Mouse (Mus musculus): ENCODE results near the gene Arhgap18. TPM values are rescaled to one million over a fixed set of nuclear protein-coding genes. Genes with fewer than 3 reads are reported as not detected.

Arhgap18 gene
- polyA plus RNA-seq, 1 experiment from 2014 or later = 42.1 TPM

DNA sequence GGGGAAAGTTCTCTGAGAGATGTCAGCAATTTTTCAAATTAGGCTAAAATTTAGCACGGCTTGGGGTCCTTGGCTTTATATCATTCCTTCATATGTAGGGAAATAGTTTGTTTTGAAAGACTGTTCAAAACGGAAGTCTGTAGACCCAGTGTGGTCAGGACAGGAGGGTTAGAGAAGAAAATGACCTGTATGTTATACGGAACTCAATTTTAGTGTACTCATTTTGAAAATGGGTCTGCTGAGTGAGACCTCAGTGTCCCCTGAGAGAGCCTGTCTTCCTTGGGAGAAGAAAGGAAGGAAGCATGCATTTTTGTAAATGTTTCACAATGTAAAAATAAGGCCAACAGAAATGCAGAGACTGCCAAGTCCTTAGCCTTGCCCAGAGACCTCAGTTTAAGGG is 38.6 kb downstream of the Arhgap18 start:
- no peak overlapping the region for H3K27ac ChIP-seq
- H3K4me1 ChIP-seq (replicated peaks; ENCODE audit: insufficient read depth, low read length) = peaks cover 15% of the 10 kb centered on the region
- no peaks in the 10 kb centered on the region for H3K9me3 ChIP-seq (replicated peaks; ENCODE audit: low read length)
- TF ChIP-seq CTCF (IDR thresholded peaks at IDR 0.05; ENCODE audit: low read depth) = no peak
- WGBS = 65% methylated on average over 3 of the region's 3 CpGs
- ATAC-seq (replicated peaks; ENCODE audit: low FRiP score, low read depth) (no peak), DNase-seq (ENCODE audit: low spot score) (no peak)
- H3K4me3 ChIP-seq (replicated peaks; ENCODE audit: low read depth, low read length) = no peak overlapping the region
- H3K36me3 ChIP-seq (ENCODE audit: insufficient read depth, low read length) = no peaks in the 10 kb centered on the region
- H3K27me3 ChIP-seq (ENCODE audit: insufficient read depth, low read length) = no peaks in the 10 kb centered on the region
- H3K4me2 ChIP-seq (ENCODE audit: low read length) = no peak overlapping the region
- H3K9ac ChIP-seq (ENCODE audit: low read depth, low read length) = no peak overlapping the region

DNA sequence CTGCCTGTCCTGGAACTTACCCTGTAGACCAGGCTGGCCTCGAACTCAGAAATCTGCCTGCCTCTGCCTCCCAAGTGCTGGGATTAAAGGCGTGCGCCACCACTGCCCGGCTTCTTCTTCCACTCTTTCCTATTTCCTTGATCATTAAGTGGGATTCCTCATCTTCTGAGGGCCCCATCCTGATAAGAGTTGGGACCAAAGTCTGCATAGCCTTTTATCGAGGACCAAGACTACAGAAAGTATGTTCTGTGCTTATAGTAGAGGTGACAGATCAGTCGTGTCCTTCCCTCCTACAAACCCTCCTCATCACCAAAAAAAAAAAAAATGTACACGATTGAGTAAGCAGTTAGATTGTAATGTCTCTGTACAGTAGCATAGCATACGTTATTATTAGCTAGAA is 39.8 kb downstream of the Arhgap18 start:
- no peak overlapping the region for H3K4me2 ChIP-seq (ENCODE audit: low read length)
- no peak overlapping the region for H3K27ac ChIP-seq
- ATAC-seq (replicated peaks; ENCODE audit: low FRiP score, low read depth) = no peak
- H3K27me3 ChIP-seq (ENCODE audit: insufficient read depth, low read length) = no peaks in the 10 kb centered on the region
- no peak overlapping the region for H3K4me3 ChIP-seq (replicated peaks; ENCODE audit: low read depth, low read length)
- no peak for DNase-seq (ENCODE audit: low spot score)
- no peak for TF ChIP-seq CTCF (IDR thresholded peaks at IDR 0.05; ENCODE audit: low read depth)
- peaks cover 15% of the 10 kb centered on the region for H3K4me1 ChIP-seq (replicated peaks; ENCODE audit: insufficient read depth, low read length)
- H3K9me3 ChIP-seq (replicated peaks; ENCODE audit: low read length) = no peaks in the 10 kb centered on the region
- H3K36me3 ChIP-seq (ENCODE audit: insufficient read depth, low read length) = no peaks in the 10 kb centered on the region
- 89% methylated on average over 8 of the region's 8 CpGs for WGBS
- H3K9ac ChIP-seq (ENCODE audit: low read depth, low read length) = no peak overlapping the region

DNA sequence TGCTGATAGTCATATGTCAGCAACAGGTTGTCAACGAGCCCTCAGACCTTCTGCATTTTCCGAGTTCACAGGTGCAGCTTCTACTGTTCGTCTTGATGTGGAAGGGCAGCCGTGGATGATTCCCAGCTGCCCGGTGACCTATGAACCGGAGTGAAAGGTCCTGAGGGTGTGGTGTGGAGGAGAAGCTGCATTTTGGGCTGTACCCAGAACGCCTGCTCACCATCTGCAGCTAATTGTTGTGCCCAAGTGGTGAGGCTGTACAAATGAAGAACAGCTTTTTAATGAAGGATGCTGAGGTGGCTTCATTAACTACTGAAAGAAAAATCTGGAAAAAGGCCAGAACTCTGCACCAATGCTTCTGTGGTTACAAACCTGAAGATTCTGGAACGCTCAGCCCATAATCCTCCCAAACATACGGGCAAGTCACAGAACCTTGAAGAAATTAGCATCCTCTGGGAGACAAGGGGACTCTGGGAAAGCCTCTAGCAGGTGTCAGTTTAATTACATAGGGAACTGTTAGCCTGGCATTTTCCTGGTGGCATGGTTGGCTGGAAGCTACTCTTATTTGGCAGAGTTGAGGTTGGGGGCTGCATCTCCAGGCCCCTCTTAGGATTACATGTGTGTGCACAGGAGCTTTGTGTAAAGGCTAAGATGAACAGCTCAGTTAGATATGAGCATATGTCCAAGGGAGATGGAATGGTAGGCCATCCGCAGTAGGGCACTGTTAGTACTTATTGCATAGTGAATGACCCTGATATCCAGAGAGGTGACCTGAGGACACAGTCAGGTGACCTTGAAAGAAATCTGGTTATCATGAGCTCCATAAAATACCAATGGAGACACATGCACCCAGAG is 43.4 kb downstream of the Arhgap18 start:
- Histone ChIP-seq H3K4me2 (ENCODE audit: low read length) (no peak overlapping the region), H3K36me3 (ENCODE audit: insufficient read depth, low read length) (no peaks in the 10 kb centered on the region), H3K4me1 (replicated peaks; ENCODE audit: insufficient read depth, low read length) (peaks cover 5% of the 10 kb centered on the region; the same call in 1 of the 2 replicates), H3K27me3 (ENCODE audit: insufficient read depth, low read length) (no peaks in the 10 kb centered on the region), H3K9ac (ENCODE audit: low read depth, low read length) (no peak overlapping the region), H3K9me3 (replicated peaks; ENCODE audit: low read length) (no peaks in the 10 kb centered on the region), H3K27ac (no peak overlapping the region), H3K4me3 (replicated peaks; ENCODE audit: low read depth, low read length) (no peak overlapping the region)
- no peak for TF ChIP-seq CTCF (IDR thresholded peaks at IDR 0.05; ENCODE audit: low read depth)
- 65% methylated on average over 10 of the region's 10 CpGs for WGBS
- DNase-seq (ENCODE audit: low spot score) (no peak), ATAC-seq (replicated peaks; ENCODE audit: low FRiP score, low read depth) (no peak)

DNA sequence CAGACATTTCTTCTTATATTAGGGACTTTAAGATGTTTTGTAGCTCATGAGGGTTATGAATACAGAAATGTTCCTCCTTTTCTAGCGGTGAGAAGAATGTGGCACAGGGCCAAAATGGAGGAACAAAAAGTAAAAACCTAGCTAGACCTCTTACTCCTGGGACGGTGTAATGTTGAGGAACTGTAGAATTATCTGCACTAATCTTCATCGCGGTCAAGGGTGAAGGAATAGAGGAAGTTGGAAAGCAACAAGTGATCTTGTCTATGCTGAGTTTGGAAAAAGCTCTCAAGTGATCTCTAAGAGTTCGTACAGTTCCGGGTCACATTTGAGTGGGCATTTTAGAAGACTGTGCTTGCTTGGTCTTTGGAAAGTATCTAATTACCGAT is 44.1 kb downstream of the Arhgap18 start:
- no peak for DNase-seq (ENCODE audit: low spot score)
- H3K4me1 ChIP-seq (replicated peaks; ENCODE audit: insufficient read depth, low read length) = peaks cover 5% of the 10 kb centered on the region; the same call in 1 of the 2 replicates
- TF ChIP-seq CTCF (IDR thresholded peaks at IDR 0.05; ENCODE audit: low read depth) = no peak
- no peaks in the 10 kb centered on the region for H3K27me3 ChIP-seq (ENCODE audit: insufficient read depth, low read length)
- no peak overlapping the region for H3K4me2 ChIP-seq (ENCODE audit: low read length)
- no peak overlapping the region for H3K9ac ChIP-seq (ENCODE audit: low read depth, low read length)
- no peak overlapping the region for H3K27ac ChIP-seq
- no peak overlapping the region for H3K4me3 ChIP-seq (replicated peaks; ENCODE audit: low read depth, low read length)
- H3K9me3 ChIP-seq (replicated peaks; ENCODE audit: low read length) = no peaks in the 10 kb centered on the region
- WGBS = 62% methylated on average over 7 of the region's 7 CpGs
- ATAC-seq (replicated peaks; ENCODE audit: low FRiP score, low read depth) = no peak
- no peaks in the 10 kb centered on the region for H3K36me3 ChIP-seq (ENCODE audit: insufficient read depth, low read length)

DNA sequence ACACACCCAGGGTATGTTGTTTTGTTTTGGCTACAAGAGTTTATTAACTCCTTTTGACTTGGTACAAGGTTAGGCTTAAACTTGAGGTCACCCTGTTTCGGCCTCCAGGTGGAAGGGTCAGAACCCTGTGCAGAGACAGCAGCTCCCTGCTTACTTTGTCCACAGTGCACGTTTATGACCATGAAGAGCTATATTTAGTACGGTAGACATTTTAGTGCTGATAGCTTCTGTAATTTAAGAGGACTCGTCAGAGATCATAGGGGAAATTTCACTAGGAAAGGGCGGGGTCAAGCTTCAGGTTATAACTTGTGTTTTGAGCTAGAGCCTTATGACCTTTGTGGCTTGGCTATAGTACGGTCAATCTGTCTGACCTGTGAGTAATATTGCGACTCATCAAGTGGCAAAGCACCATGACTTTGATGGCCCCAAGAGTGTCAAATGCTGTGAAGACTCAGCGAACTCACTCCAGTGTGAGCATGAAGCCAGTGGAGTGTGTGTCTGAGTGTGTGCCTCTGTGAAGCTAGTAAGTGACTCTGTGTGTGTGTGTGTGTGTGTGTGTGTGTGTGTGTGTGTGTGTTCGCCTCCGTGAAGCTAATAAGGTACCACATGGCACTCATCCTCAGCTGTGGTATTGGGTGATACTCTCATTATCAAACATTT is 45.7 kb downstream of the Arhgap18 start:
- DNase-seq (ENCODE audit: low spot score) = peak; percentile 30
- Histone ChIP-seq H3K27me3 (ENCODE audit: insufficient read depth, low read length) (no peaks in the 10 kb centered on the region), H3K9me3 (replicated peaks; ENCODE audit: low read length) (no peaks in the 10 kb centered on the region), H3K36me3 (ENCODE audit: insufficient read depth, low read length) (no peaks in the 10 kb centered on the region), H3K9ac (ENCODE audit: low read depth, low read length) (no peak overlapping the region), H3K27ac (peak overlapping the region; percentile 47; the same call in 1 of the 2 replicates), H3K4me3 (replicated peaks; ENCODE audit: low read depth, low read length) (no peak overlapping the region), H3K4me1 (replicated peaks; ENCODE audit: insufficient read depth, low read length) (peaks cover 5% of the 10 kb centered on the region; the same call in 1 of the 2 replicates), H3K4me2 (ENCODE audit: low read length) (no peak overlapping the region)
- no peak for TF ChIP-seq CTCF (IDR thresholded peaks at IDR 0.05; ENCODE audit: low read depth)
- no peak for ATAC-seq (replicated peaks; ENCODE audit: low FRiP score, low read depth)
- WGBS = 44% methylated on average over 10 of the region's 10 CpGs

DNA sequence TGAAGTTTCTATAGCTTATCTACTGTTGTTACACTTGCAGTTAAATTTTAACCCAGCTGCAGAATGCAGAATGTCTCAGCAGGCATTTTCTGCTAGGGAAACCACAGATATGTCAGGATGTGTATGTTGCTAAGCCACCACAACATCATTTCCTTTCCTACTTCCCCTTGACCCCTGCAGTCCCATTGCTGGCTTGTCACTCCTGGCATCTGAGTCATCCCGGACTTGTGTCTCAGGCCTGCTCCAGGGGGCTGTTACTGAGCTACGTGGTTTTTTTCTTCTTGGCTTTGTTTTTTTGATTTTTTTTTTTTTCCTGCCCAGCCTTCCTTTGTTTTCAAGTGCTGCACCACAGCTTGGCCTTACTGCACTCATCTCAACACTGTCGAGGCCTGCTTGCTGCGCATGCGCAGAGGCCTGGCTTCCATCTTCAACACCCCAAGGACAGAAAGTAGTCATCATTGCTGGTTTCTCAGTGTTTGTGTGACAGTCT is 46.4 kb downstream of the Arhgap18 start:
- H3K36me3 ChIP-seq (ENCODE audit: insufficient read depth, low read length) = no peaks in the 10 kb centered on the region
- no peaks in the 10 kb centered on the region for H3K27me3 ChIP-seq (ENCODE audit: insufficient read depth, low read length)
- H3K9ac ChIP-seq (ENCODE audit: low read depth, low read length) = no peak overlapping the region
- 58% methylated on average over 5 of the region's 5 CpGs for whole genome bisulfite sequencing
- peaks cover 5% of the 10 kb centered on the region; the same call in 1 of the 2 replicates for H3K4me1 ChIP-seq (replicated peaks; ENCODE audit: insufficient read depth, low read length)
- no peak for TF ChIP-seq CTCF (IDR thresholded peaks at IDR 0.05; ENCODE audit: low read depth)
- H3K4me2 ChIP-seq (ENCODE audit: low read length) = no peak overlapping the region
- H3K4me3 ChIP-seq (replicated peaks; ENCODE audit: low read depth, low read length) = no peak overlapping the region
- H3K9me3 ChIP-seq (replicated peaks; ENCODE audit: low read length) = no peaks in the 10 kb centered on the region
- peak; percentile 65; the same call in 1 of the 2 replicates for ATAC-seq (replicated peaks; ENCODE audit: low FRiP score, low read depth)
- peak; percentile 84 for DNase-seq (ENCODE audit: low spot score)
- H3K27ac ChIP-seq = peak overlapping the region; percentile 32; the same call in 1 of the 2 replicates

Data from kidney, postnatal 0 days (tissue).